Mouse (Mus musculus): ENCODE measurements around the gene Kdm5c. TPM values are rescaled to one million over a fixed set of nuclear protein-coding genes. Genes with fewer than 3 reads are reported as not detected.
A peak's percentile ranks its signal among the peaks of the same experiment; 100 is the strongest.
"Not testable (repeated sequence)": the region's sequence is repeated elsewhere in the genome, so short reads cannot be mapped to it uniquely, and the experiment has no call there.

The Kdm5c gene
- polyA plus RNA-seq, 1 experiment from 2014 or later: 44.4 TPM

DNA sequence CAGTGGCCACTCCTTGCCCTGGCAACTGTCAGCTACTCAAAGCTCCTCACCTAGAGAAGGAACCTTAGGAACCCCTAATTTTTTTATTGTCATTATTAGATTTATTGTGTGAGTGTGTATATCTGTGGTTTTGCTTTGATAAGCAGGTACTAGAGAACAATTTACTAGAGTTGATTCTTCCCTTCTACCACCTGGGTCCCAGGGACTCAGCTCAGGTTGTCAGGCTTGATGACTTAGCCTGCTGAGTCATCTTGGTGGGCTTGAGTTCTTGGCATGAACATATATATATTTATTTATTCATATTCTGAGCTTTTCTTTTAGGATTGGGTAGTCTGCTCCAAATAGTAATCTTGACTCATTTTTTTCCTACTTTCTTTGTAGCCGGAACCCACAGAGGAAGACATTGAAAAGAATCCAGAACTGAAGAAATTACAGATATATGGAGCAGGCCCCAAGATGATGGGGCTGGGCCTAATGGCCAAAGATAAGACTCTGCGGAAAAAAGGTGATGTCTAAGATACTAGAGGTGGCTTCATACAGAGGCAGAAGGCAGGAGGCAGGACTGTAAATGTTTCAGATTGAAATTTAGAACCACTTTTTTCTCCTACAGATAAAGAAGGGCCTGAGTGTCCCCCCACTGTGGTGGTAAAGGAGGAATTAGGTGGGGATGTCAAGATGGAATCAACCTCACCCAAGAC, 11.8 kb downstream of the Kdm5c start:
- Histone ChIP-seq H3K4me1 (replicated peaks; ENCODE audit: control insufficient read depth, insufficient read depth, low read length) (no peaks in the 10 kb centered on the region), H3K36me3 (ENCODE audit: control insufficient read depth, insufficient read depth, low read length) (peaks cover 17% of the 10 kb centered on the region), H3K4me2 (replicated peaks; ENCODE audit: low read depth, low read length) (no peak overlapping the region), H3K27me3 (ENCODE audit: control insufficient read depth, insufficient read depth, low read length) (no peaks in the 10 kb centered on the region), H3K27ac (ENCODE audit: low read depth, low read length) (no peak overlapping the region), H3K9ac (ENCODE audit: low read depth, low read length) (no peak overlapping the region), H3K9me3 (ENCODE audit: control insufficient read depth, low read length) (no peaks in the 10 kb centered on the region), H3K4me3 (ENCODE audit: low read depth, low read length) (no peak overlapping the region)
- DNase-seq (ENCODE audit: low spot score) (no peak), ATAC-seq (ENCODE audit: low FRiP score) (no peak)
- WGBS: 96% methylated on average over 2 of the region's 2 CpGs

DNA sequence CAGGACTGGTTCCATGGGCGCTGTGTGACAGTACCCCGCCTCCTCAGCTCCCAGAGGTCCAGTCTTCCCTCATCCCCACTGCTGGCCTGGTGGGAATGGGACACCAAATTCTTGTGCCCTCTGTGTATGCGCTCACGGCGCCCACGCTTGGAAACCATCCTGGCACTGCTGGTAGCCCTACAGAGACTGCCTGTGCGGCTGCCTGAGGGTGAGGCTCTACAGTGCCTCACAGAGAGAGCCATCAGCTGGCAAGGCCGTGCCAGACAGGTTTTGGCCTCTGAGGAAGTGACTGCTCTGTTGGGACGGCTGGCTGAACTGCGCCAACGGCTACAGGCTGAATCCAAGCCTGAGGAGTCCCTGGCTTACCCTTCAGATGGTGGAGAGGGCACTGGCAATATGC, 38.4 kb downstream of the Kdm5c start:
- Histone ChIP-seq H3K9me3 (ENCODE audit: control insufficient read depth, low read length) (no peaks in the 10 kb centered on the region), H3K4me2 (replicated peaks; ENCODE audit: low read depth, low read length) (no peak overlapping the region), H3K4me1 (replicated peaks; ENCODE audit: control insufficient read depth, insufficient read depth, low read length) (no peaks in the 10 kb centered on the region), H3K36me3 (ENCODE audit: control insufficient read depth, insufficient read depth, low read length) (peaks cover 11% of the 10 kb centered on the region), H3K9ac (ENCODE audit: low read depth, low read length) (no peak overlapping the region), H3K4me3 (ENCODE audit: low read depth, low read length) (no peak overlapping the region), H3K27ac (ENCODE audit: low read depth, low read length) (no peak overlapping the region), H3K27me3 (ENCODE audit: control insufficient read depth, insufficient read depth, low read length) (no peaks in the 10 kb centered on the region)
- ATAC-seq (ENCODE audit: low FRiP score) (no peak), DNase-seq (ENCODE audit: low spot score) (no peak)
- WGBS: 91% methylated on average over 11 of the region's 11 CpGs

DNA sequence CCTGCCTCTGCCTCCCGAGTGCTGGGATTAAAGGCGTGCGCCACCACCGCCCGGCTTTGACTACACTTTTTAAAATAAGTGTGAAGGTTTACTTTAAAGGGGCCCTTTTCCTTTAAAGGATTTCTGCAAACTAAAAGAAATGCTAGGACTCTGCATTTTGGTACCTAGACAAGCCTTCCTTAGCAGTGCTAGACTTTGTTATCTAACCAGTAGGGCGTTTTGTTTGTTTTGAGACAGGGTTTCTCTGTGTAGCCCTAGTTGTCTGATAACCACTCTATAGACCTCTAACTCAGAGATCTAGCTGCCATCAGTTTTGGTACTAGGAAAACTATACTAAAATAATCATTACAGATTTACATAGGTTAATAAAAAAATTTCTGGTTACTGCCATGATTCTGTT, 46.6 kb downstream of the Kdm5c start:
- no peaks in the 10 kb centered on the region for H3K9me3 ChIP-seq (ENCODE audit: control insufficient read depth, low read length)
- no peaks in the 10 kb centered on the region for H3K27me3 ChIP-seq (ENCODE audit: control insufficient read depth, insufficient read depth, low read length)
- no peaks in the 10 kb centered on the region for H3K4me1 ChIP-seq (replicated peaks; ENCODE audit: control insufficient read depth, insufficient read depth, low read length)
- no peak overlapping the region for H3K4me2 ChIP-seq (replicated peaks; ENCODE audit: low read depth, low read length)
- WGBS: 95% methylated on average over 6 of the region's 6 CpGs
- no peak overlapping the region for H3K9ac ChIP-seq (ENCODE audit: low read depth, low read length)
- H3K36me3 ChIP-seq (ENCODE audit: control insufficient read depth, insufficient read depth, low read length): no peaks in the 10 kb centered on the region
- DNase-seq (ENCODE audit: low spot score): no peak
- no peak overlapping the region for H3K4me3 ChIP-seq (ENCODE audit: low read depth, low read length)
- no peak overlapping the region for H3K27ac ChIP-seq (ENCODE audit: low read depth, low read length)
- ATAC-seq (ENCODE audit: low FRiP score): no peak

DNA sequence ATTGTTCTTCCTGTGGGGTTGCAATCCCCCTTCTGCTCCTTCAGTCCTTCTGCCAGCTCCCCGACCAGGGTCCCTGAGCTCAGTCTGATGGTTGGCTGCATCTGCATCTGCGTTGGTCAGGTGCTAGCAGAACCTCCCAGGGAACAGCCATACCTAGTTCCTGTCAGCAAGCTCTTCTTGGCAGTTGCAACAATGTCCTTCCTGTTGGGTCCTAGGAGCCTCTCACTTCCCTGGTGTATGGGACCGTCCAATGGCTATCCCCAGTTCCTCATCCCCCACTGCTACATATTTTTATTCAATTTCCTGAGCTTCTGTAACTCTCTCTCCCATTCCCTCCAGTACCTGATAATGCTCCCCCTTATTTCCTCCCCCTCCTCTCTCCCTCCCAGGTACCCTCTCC, 51.9 kb downstream of the Kdm5c start:
- 70% methylated on average over 3 of the region's 3 CpGs for WGBS
- no peaks in the 10 kb centered on the region for H3K27me3 ChIP-seq (ENCODE audit: control insufficient read depth, insufficient read depth, low read length)
- no peak overlapping the region for H3K4me2 ChIP-seq (replicated peaks; ENCODE audit: low read depth, low read length)
- DNase-seq (ENCODE audit: low spot score): no peak
- H3K9ac ChIP-seq (ENCODE audit: low read depth, low read length): no peak overlapping the region
- no peaks in the 10 kb centered on the region for H3K4me1 ChIP-seq (replicated peaks; ENCODE audit: control insufficient read depth, insufficient read depth, low read length)
- H3K27ac ChIP-seq (ENCODE audit: low read depth, low read length): no peak overlapping the region
- no peaks in the 10 kb centered on the region for H3K9me3 ChIP-seq (ENCODE audit: control insufficient read depth, low read length)
- H3K4me3 ChIP-seq (ENCODE audit: low read depth, low read length): no peak overlapping the region
- no peak for ATAC-seq (ENCODE audit: low FRiP score)
- no peaks in the 10 kb centered on the region for H3K36me3 ChIP-seq (ENCODE audit: control insufficient read depth, insufficient read depth, low read length)

DNA sequence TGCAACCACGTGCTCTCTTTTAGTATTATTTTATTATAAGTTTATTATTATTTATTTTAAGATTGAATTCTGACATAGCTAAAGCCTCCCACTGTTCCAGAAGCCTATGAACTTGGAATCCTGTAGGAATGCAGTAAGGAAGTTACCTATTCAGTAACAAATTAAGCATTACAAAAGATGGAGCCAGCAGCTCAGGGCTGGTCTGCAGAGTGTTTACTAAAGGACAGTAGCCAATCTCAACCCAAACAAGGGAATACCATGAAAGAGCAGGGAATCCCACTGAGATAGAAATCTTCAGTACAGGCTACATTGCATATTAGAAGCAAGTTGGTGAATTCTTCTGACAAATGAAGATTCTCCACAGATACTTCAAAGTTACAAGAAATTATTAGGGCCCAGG, 54.2 kb downstream of the Kdm5c start:
- 56% methylated on average over 1 of the region's 1 CpGs for WGBS
- H3K9me3 ChIP-seq (ENCODE audit: control insufficient read depth, low read length): not testable (repeated sequence)

DNA sequence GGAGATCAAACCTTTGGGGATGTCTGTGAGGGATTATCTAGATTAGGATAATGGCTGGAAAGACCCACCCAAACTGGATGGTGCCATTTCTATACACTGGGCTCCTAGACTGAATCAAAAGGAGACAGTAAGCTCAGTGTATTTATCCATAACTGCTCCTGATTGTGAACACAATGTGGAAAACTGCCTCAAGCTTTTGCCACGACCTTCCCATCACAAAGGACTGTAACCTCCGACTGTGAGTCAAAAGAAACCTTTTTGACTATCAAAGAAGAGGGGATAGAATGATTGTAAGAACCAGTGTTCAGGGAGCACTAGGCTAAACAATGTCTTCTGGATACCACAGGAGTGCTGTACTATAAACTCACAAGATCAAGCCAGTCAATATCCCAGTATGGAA, 73.4 kb downstream of the Kdm5c start:
- H3K4me2 ChIP-seq (replicated peaks; ENCODE audit: low read depth, low read length): no peak overlapping the region
- H3K9me3 ChIP-seq (ENCODE audit: control insufficient read depth, low read length): no peaks in the 10 kb centered on the region
- ATAC-seq (ENCODE audit: low FRiP score) (no peak), DNase-seq (ENCODE audit: low spot score) (no peak)
- no peak overlapping the region for H3K4me3 ChIP-seq (ENCODE audit: low read depth, low read length)
- H3K27ac ChIP-seq (ENCODE audit: low read depth, low read length): no peak overlapping the region
- peaks cover 2% of the 10 kb centered on the region; the same call in 1 of the 2 replicates for H3K27me3 ChIP-seq (ENCODE audit: control insufficient read depth, insufficient read depth, low read length)
- 71% methylated on average over 2 of the region's 2 CpGs for WGBS
- no peak overlapping the region for H3K9ac ChIP-seq (ENCODE audit: low read depth, low read length)
- no peaks in the 10 kb centered on the region for H3K4me1 ChIP-seq (replicated peaks; ENCODE audit: control insufficient read depth, insufficient read depth, low read length)
- no peaks in the 10 kb centered on the region for H3K36me3 ChIP-seq (ENCODE audit: control insufficient read depth, insufficient read depth, low read length)

More for the DNA sequence above, 54.2 kb downstream of the Kdm5c start:
- not testable (repeated sequence) for H3K9ac ChIP-seq (ENCODE audit: low read depth, low read length); ATAC-seq (ENCODE audit: low FRiP score); H3K27me3 ChIP-seq (ENCODE audit: control insufficient read depth, insufficient read depth, low read length); H3K4me3 ChIP-seq (ENCODE audit: low read depth, low read length); H3K27ac ChIP-seq (ENCODE audit: low read depth, low read length); H3K4me2 ChIP-seq (replicated peaks; ENCODE audit: low read depth, low read length); H3K4me1 ChIP-seq (replicated peaks; ENCODE audit: control insufficient read depth, insufficient read depth, low read length); DNase-seq (ENCODE audit: low spot score); H3K36me3 ChIP-seq (ENCODE audit: control insufficient read depth, insufficient read depth, low read length)

DNA sequence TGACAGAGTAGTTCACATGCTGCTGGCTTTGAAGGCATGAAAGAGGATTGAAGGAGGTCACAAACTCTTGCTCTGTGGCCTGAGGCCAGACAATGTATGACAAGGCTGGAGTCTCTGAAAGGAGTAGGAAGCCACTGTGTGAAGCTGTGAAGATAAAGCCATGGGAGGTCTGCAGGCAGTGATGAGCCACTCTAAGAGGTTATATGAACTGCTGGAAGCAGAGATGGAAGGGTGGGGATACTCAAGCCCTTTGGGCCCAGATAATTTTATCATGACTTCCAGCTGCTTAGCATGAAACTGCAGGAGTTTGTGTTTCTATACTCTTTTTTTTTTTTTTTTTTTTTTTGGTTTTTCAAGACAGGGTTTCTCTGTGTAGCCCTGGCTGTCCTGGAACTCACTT, 74.6 kb downstream of the Kdm5c start:
- H3K9ac ChIP-seq (ENCODE audit: low read depth, low read length): no peak overlapping the region
- no peak for DNase-seq (ENCODE audit: low spot score)
- H3K4me1 ChIP-seq (replicated peaks; ENCODE audit: control insufficient read depth, insufficient read depth, low read length): no peaks in the 10 kb centered on the region
- H3K27ac ChIP-seq (ENCODE audit: low read depth, low read length): no peak overlapping the region
- no peak overlapping the region for H3K4me2 ChIP-seq (replicated peaks; ENCODE audit: low read depth, low read length)
- H3K36me3 ChIP-seq (ENCODE audit: control insufficient read depth, insufficient read depth, low read length): no peaks in the 10 kb centered on the region
- no peaks in the 10 kb centered on the region for H3K9me3 ChIP-seq (ENCODE audit: control insufficient read depth, low read length)
- peaks cover 2% of the 10 kb centered on the region; the same call in 1 of the 2 replicates for H3K27me3 ChIP-seq (ENCODE audit: control insufficient read depth, insufficient read depth, low read length)
- no peak for ATAC-seq (ENCODE audit: low FRiP score)
- no peak overlapping the region for H3K4me3 ChIP-seq (ENCODE audit: low read depth, low read length)

DNA sequence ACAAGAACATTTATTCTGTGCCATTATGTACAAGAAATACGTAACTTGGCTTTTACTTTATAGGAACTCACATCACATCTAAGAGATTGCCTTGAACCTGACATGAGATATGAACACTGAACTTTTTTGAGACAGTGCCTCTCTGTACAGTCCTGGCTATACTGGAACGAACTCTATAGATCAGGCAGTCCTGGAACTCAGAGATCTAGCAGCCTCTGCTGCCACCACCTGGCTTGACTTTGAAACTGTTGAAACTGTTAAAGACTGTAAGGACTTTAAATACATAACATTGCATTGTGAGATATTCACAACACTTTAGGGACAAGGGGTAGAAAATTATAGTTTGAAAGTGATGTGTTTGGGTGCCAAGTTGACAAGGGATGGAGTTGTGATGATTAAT, 75.1 kb downstream of the Kdm5c start:
- no peaks in the 10 kb centered on the region for H3K9me3 ChIP-seq (ENCODE audit: control insufficient read depth, low read length)
- H3K9ac ChIP-seq (ENCODE audit: low read depth, low read length): no peak overlapping the region
- H3K4me1 ChIP-seq (replicated peaks; ENCODE audit: control insufficient read depth, insufficient read depth, low read length): no peaks in the 10 kb centered on the region
- H3K4me3 ChIP-seq (ENCODE audit: low read depth, low read length): no peak overlapping the region
- peaks cover 2% of the 10 kb centered on the region; the same call in 1 of the 2 replicates for H3K27me3 ChIP-seq (ENCODE audit: control insufficient read depth, insufficient read depth, low read length)
- ATAC-seq (ENCODE audit: low FRiP score) (no peak), DNase-seq (ENCODE audit: low spot score) (peak; percentile 23)
- no peaks in the 10 kb centered on the region for H3K36me3 ChIP-seq (ENCODE audit: control insufficient read depth, insufficient read depth, low read length)
- H3K4me2 ChIP-seq (replicated peaks; ENCODE audit: low read depth, low read length): no peak overlapping the region
- WGBS: 70% methylated on average over 2 of the region's 2 CpGs
- no peak overlapping the region for H3K27ac ChIP-seq (ENCODE audit: low read depth, low read length)

DNA sequence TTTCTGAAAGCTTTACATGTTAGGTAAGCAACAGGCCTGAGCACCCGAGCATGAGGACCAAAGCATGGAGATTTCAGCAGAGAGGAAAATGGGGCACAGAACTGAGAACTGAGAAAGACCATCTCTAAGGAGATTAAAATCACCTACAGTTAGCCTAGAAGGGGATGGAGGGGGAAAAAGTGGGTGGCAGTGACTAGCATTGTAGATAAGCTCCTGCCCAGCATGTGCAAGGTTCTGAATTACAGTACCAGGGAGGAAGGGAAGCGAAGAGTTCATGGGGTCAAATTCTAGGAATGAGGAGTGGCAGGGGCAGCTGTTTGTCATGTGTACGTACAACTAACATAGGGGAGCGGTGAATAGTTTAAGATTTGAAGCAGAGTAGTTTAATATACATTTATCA, 87.7 kb downstream of the Kdm5c start:
- no peak for ATAC-seq (ENCODE audit: low FRiP score)
- WGBS: 86% methylated on average over 4 of the region's 4 CpGs
- no peak for DNase-seq (ENCODE audit: low spot score)

More for the DNA sequence above, 87.7 kb downstream of the Kdm5c start:
- Histone ChIP-seq H3K9me3 (ENCODE audit: control insufficient read depth, low read length) (no peaks in the 10 kb centered on the region), H3K27me3 (ENCODE audit: control insufficient read depth, insufficient read depth, low read length) (peaks cover 6% of the 10 kb centered on the region), H3K9ac (ENCODE audit: low read depth, low read length) (no peak overlapping the region), H3K36me3 (ENCODE audit: control insufficient read depth, insufficient read depth, low read length) (no peaks in the 10 kb centered on the region), H3K4me1 (replicated peaks; ENCODE audit: control insufficient read depth, insufficient read depth, low read length) (no peaks in the 10 kb centered on the region), H3K4me3 (ENCODE audit: low read depth, low read length) (no peak overlapping the region), H3K4me2 (replicated peaks; ENCODE audit: low read depth, low read length) (no peak overlapping the region), H3K27ac (ENCODE audit: low read depth, low read length) (no peak overlapping the region)
